Mouse (Mus musculus) adrenal gland, adult 2 months (tissue): ENCODE results near the gene Ndufv1. TPM values are rescaled to one million over a fixed set of nuclear protein-coding genes. Genes with fewer than 3 reads are reported as not detected.

Experiments
- DNase-seq: peaks from one replicate; pipeline ENCODE4 v3.0.0; 2021
- polyA plus RNA-seq: library from polyadenylated mRNA; depleted of rRNA; stranded (reverse); fragments of >200 nt; gene quantifications from 2 replicates; pipeline ENCODE4 v1.2.3, GENCODE M21; 2012
- total RNA-seq, 2 experiments: library from RNA; stranded (reverse); gene quantifications; 2 replicates each; pipeline ENCODE4 v1.2.3; 2021

Gene Ndufv1
- total and polyA plus RNA-seq, 3 experiments: 145 to 445 (median 260) TPM

GRCm38 (mm10) chr19:4003112-4003511, 9.5 kb downstream of the Ndufv1 start, which contains the start of gene Doc2g:
TSS of gene Doc2g (plus strand) at chr19:4003313.
- DNase-seq: no peak

DNA sequence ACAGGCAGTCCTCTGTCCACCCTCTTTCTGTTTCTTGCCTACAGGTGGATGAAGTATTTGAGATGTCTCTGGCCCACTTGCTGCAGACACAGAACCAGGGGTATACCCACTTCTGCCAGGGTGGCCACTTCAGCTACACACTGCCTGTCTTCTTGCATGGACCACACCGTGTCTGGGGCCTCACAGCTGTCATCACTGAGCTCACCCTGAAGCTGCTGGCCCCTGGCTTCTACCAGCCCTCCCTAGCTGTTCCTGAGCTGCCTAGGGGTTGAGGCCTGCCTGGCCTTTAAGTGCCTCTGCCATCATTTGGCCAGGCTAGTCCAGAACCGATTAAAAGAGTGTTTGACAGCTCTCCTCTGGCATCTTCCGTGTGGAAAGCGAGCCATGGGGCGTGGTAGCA, 10.9 kb downstream of the Ndufv1 start:
- no peak for DNase-seq

DNA sequence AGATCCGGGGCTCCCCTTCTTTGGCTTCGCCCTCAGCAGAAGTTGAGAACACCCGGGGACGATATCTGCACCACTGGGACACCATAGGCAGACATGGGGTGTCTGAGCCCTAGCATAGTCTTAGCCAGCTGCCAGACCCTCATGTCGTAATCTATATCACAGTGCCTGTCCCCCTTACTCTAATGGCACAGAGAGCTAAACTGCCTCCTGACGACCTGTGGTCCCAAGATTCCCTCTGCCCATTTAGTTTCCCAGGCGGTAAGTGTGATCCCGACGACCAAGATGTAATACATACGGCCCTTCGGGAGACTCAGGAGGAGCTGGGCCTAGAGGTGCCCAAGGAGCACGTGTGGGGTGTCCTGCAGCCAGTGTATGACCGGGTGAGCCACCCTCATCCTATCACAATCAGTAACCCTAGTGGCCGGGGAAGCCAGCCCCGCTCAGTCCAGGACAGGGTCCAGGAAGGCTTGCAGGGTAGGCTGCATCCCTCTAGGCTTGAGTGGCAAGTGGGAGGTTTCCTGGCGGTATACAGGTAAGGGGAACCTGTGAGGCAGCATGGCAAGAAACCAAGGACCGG, 11.6 kb downstream of the Ndufv1 start:
- DNase-seq: no peak

GRCm38 (mm10) chr19:4000119-4000900, 12.3 kb downstream of the Ndufv1 start, which contains the start of the genes Nudt8 and Gm49405:
TSS of gene Nudt8 (plus strand) at chr19:4000580.
TSS of gene Gm49405 (plus strand) at chr19:4000626.
- DNase-seq: peak; percentile 97

DNA sequence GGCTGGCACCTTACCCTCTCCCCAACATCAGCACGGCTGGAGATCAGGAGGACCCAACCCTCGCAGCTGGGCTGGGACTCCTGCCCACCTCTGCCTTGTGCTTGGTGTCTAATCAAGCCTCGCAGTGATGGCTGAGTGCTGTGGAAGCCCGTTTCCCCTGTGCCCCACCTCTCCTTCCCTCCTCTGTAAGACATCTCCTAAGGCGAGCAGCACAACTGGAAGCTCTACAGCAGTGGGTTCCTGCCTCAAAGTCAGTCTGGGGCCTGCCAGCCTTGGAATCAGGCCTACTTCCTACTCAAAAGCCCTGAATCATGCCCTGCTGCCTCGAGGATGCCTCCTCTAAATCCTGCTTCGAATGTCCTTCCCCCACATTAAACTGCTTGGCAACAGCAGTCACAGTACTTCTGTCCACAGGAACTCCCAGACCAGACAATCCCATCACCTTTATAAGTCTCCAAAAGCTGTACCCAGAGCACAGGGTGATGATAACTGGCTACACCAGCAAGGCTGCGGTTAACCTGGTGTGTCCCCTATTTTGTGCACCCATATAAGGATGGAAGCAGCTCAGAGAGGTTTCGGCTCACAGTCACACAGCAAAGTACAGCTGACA, 13.4 kb downstream of the Ndufv1 start:
- no peak for DNase-seq

DNA sequence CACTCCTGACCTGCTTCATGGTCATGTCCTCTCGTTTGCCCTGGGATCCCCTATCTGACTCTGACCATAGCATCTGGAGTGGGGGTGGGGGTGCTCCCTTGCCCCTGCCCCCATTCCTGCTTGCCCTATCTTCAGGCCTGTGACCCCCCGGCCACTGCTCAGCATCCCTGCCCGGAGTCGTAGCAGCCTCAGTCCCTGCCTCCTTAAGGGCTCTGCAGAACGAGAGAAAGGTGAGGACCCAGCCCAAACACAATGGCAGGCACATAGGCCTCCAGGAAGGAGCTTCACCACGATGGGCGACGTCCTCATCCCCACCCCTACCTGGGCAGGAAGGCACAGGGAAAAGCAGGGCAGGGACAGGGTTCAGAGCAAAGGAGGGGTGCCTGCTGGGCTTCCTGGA, 14.3 kb downstream of the Ndufv1 start:
- no peak for DNase-seq

DNA sequence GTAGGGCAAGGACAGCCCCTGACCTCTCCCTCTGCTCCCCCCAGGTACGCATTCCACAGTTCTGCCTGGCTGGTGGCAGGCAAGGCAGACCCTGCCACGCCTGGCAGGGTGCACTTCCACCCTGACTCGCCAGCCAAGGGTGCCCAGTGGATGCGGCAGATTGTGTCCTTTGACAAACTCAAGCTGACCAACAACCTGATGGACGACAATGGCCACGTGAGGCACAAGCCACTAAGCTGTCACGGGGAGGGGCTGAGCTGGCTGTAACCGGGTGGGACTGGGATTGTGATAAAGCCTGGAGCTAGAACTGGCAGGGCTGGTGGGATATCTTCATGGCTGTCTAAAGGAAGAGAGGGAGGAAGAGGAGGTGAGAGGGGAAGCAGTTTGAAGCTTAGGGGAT, 15.4 kb downstream of the Ndufv1 start:
- DNase-seq: no peak

DNA sequence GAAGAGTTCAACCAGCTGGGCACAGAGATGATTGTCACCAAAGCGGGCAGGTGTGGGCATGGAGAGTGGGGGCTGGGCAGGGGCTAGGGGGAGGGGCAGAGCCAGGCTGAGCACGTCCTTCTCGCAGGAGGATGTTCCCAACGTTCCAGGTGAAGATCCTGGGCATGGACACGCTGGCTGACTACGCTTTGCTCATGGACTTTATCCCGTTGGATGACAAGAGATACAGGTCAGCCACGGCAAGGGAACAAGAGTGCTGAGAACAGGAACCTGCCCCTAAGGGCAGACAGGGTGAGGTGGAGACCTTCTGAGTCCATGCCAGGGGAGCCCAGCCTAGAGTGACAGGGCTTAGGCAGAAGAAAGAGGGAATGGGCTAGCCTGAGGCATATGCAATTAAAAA, 15.9 kb downstream of the Ndufv1 start:
- DNase-seq: no peak

DNA sequence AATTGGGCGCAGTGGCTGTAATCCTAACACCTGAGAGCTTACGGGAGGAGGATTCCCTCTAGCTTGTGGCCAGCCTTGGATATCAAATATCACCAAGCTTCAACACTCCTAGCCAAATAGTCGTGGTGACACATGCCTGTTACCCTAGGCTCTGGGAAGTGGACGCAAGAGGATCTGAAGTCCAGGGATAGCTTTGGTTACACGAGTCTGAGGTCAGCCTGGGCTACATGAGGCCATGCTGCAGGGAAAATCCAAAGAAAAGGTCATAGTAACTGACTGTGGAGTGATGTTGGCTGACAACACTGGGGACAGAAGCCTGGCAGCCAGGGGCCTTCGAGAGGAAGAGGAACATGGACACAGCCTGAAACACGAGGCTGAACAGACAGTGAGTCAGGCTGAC, 16.5 kb downstream of the Ndufv1 start:
- no peak for DNase-seq

GRCm38 (mm10) chr19:3995505-3995904, 17.1 kb downstream of the Ndufv1 start:
- DNase-seq: no peak

- no peak for DNase-seq
Observed at GRCm38 (mm10) chr19:3994932-3995331, 17.7 kb downstream of the Ndufv1 start.

DNA sequence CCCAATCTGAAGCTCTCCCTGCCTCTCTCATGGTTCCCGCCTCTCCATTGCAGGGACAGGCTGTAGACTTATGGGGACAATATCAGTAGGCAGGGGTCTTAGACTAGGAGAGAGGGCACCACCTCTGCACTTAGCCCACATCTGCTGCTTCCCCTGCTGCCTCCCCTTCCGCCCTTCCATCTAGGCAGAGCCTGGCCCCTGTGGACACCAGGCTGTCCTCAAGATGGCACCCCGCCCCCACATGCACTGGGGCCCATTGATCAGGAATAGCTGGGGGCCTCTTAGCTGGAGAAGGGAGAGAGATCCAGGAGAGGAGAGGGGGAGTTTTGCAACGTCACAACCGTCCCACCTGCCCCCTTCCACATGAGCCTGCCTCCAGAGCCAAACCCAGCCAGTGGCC, 20.2 kb downstream of the Ndufv1 start, which contains the start of gene Tbx10:
Tbx10 (plus strand) TSS at position 337 of the 400 bp plus-strand sequence.
- DNase-seq: no peak

- DNase-seq: no peak
Observed at GRCm38 (mm10) chr19:3991966-3992365, 20.6 kb downstream of the Ndufv1 start.

GRCm38 (mm10) chr19:3991562-3991961, 21.0 kb downstream of the Ndufv1 start:
- no peak for DNase-seq

GRCm38 (mm10) chr19:3990804-3991203, 21.8 kb downstream of the Ndufv1 start:
- DNase-seq: no peak

DNA sequence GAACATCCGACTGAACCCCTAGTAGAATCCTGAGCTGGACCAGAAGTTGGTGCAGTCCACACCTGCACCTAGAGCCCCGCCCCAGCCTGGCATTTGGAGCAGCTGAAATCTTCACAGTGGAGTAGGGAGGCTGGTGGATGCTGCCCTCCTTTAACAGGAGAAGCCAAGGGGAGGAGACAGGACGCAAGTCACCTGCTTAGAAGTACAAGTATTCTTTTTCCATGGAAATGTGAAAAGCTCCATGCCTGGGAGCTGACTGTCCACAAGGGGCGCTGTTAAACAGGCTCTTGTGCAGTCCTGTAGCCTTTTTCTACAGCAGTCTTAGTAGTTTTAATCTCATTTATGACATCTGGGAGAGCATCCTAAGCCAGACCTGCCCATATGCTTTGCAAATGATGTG, 23.9 kb downstream of the Ndufv1 start:
- no peak for DNase-seq

DNA sequence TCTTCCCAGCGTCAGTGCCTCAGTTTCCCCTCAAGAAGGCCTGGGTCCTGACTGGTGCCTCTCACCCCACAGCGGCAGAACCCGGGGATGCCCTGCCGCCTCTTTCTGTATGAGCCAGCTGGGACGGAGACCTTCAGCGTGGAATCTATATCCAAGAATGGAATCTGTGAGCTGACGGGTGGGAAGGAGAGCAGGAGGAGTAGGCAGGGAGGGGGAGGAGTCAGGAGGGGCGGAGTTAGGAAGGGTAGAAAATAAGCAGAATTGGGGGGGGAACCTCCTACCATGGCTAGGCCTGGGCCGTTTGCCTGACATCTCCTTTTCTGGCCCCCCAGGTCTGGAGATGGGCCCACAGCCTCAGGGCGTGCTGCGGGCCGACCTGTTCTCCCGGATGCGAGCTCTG, 24.5 kb downstream of the Ndufv1 start:
- no peak for DNase-seq

GRCm38 (mm10) chr19:3986334-3986733, 26.3 kb downstream of the Ndufv1 start, which contains the start of gene Acy3:
TSS of gene Acy3 (plus strand) at chr19:3986570.
- peak; percentile 92 for DNase-seq

- DNase-seq: peak; percentile 79
Observed at GRCm38 (mm10) chr19:3985261-3985681, 27.3 kb downstream of the Ndufv1 start.

DNA sequence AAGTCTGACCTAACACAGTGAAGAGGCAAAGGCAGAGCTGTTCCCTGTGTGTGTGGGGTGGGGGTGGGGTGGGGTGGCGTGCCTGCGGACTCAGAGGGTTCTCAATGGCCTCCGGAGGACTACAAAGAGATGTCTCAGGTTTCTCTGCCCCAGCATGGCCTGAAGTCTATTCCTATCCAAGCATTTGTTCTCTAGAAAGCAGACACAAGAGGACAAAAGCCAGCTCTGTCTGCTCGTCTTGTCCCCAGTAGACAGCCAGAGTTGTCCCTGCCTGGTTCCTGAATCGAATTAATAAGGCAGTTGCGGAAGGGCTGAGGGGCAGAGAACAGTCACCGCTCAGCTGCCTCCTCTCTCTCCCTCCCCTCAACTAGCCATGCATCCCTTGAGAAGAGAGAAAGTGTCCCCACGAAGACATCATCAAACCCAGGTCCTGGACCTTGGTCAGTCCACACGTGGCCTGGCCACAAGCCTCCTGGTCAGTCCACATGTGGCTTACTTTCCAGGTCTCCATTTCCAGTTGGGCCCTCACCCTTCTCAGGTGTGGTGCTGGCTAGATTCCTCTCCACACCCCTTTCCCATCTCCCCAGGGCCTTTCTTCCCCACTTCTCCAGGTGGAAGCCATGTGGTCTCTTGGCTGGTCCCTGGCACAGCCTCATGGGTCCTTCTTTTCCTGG, 28.9 kb downstream of the Ndufv1 start:
- no peak for DNase-seq

DNA sequence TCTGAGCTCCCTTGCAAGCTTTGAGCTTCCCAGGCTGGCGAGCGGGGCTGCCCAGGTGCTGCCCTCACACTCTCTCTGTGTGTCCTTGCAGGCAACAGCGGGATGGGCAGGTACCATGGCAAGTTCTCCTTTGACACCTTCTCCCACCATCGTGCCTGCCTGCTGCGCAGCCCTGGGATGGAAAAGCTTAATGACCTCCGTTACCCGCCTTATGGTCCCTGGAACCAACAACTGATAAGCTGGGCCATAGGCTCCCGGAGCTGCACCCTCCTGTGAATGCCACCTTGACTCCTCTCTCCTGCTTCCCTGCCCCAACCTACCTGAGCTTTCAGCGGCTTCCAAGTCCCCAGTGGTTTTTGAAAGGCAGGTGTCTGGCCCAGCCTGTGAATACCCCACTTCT, 31.7 kb downstream of the Ndufv1 start:
- no peak for DNase-seq

GRCm38 (mm10) chr19:3980309-3980708, 32.3 kb downstream of the Ndufv1 start:
- DNase-seq: peak; percentile 75
